Mouse (Mus musculus): Measurements from ENCODE around the gene Serpina3m.
"Not testable (repeated sequence)": the region's sequence is repeated elsewhere in the genome, so short reads cannot be mapped to it uniquely, and the experiment has no call there.

DNA sequence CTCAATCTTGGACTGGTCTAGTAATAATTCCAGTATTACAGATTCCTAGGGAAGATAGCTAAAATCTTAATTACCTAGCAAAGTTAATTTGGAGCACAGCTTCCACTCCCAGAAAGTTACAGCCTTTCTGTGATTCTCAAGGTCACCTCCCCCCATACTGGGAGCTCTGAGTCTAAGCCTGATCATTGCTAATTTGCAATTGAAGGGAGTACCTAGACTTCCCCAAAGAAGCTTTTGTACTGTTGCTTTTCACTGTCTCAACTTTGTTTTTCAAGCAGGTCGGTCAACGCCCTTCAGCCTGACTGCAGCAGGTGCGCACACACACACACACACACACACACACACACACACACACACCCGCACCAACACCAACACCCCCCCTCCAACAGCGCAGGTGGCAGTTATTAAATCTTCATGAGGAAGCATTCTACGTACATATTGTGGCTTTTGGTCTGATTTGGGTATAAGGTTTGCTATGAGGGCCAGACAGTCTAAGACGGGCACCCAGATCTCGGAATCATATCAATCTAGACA, 42.9 kb downstream of the Serpina3m start:
- TF ChIP-seq CTCF (conservative IDR thresholded peaks at IDR 0.05; ENCODE audit: insufficient read depth, insufficient read length, low read depth, low read length); POLR2A (IDR thresholded peaks at IDR 0.05; ENCODE audit: low read depth, low read length): not testable (repeated sequence)
